Mouse (Mus musculus) embryonic facial prominence, embryonic 13.5 days (tissue): ENCODE measurements around the gene Gm7861. TPM values are rescaled to one million over a fixed set of nuclear protein-coding genes. Genes with fewer than 3 reads are reported as not detected.
"Not testable (repeated sequence)": the region's sequence is repeated elsewhere in the genome, so short reads cannot be mapped to it uniquely, and the experiment has no call there.

ENCODE experiments used
- ATAC-seq: fragments of 200-750 bp; cut with Nextera tagmentation; 2 replicates; pipeline ENCODE4 v1.8.0; 2017; ENCODE audit warnings: low read depth; ENCODE audit not compliant: insufficient number of reproducible peaks, insufficient read depth, low FRiP score, low TSS enrichment
- H3K27ac ChIP-seq: fragments of 300-500 bp; sonication (generic); 2 replicates; pipeline ENCODE4 v1.5.1; 2015; ENCODE audit warnings: moderate library complexity, mild to moderate bottlenecking, inconsistent platforms
- H3K27me3 ChIP-seq: fragments of 300-500 bp; sonication (generic); 2 replicates; pipeline ENCODE4 v1.6.1; 2015; ENCODE audit warnings: mild to moderate bottlenecking, inconsistent platforms
- H3K36me3 ChIP-seq: fragments of 300-500 bp; sonication (generic); 2 replicates; pipeline ENCODE4 v1.6.1; 2015; ENCODE audit warnings: mild to moderate bottlenecking, inconsistent platforms
- H3K4me1 ChIP-seq: fragments of 300-500 bp; sonication (generic); 2 replicates; pipeline ENCODE4 v1.6.1; 2015; ENCODE audit warnings: inconsistent platforms
- H3K4me2 ChIP-seq: fragments of 300-500 bp; sonication (generic); 2 replicates; pipeline ENCODE4 v1.6.1; 2015; ENCODE audit warnings: moderate library complexity, mild to moderate bottlenecking, inconsistent platforms
- H3K4me3 ChIP-seq: fragments of 300-500 bp; sonication (generic); 2 replicates; pipeline ENCODE4 v1.5.1; 2015; ENCODE audit warnings: mild to moderate bottlenecking, inconsistent platforms
- H3K9ac ChIP-seq: fragments of 300-500 bp; sonication (generic); 2 replicates; pipeline ENCODE4 v1.6.1; 2015; ENCODE audit warnings: mild to moderate bottlenecking, inconsistent platforms
- H3K9me3 ChIP-seq: fragments of 300-500 bp; sonication (generic); 2 replicates; pipeline ENCODE4 v1.6.1; 2016; ENCODE audit warnings: inconsistent platforms
- whole genome bisulfite sequencing: fragments of 180-500 bp; shearing (Covaris S2); methylation state at CpG from one replicate; pipeline ENCODE4 v1.1.7; 2015; ENCODE audit warnings: mixed read lengths; 5-methylcytosine and 5-hydroxymethylcytosine counted together
- polyA plus RNA-seq: library from polyadenylated mRNA; unstranded; fragments of >200 nt; fragmentation: Nextera tagmentation; extraction: Ambion mirVana; gene quantifications from 2 replicates; pipeline ENCODE4 v1.2.1, GENCODE M21; 2015

Gene Gm7861
- polyA plus RNA-seq, result not detected in 2 replicates

DNA sequence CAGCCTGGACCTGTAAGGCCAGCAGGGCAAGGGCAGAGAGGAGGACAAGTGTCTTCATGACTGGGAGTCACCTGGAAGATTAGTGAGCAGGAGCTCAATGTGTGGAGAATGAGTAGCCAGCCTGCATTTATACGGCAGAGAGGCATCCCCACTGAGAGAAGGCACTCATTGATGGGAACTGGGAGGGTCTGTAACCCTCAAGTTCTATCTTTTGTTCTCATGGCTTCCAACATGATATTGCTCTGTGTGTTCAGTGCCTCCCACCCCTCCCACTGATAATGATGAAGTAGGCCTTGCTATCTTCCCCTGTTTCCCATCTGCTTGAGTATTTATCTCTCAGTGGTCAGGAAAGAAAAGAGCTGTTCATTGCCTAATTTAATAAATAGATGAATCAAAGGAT is at the start of gene Gm7861:
Gm7861 (minus strand) TSS at position 101 of the 400 bp plus-strand sequence.
- not testable (repeated sequence) for H3K9ac ChIP-seq, H3K4me1 ChIP-seq, H3K4me3 ChIP-seq, H3K27ac ChIP-seq, H3K36me3 ChIP-seq, H3K27me3 ChIP-seq, H3K9me3 ChIP-seq, ATAC-seq, H3K4me2 ChIP-seq
- no CpG with 5 or more reads among the region's 1 CpGs for WGBS

DNA sequence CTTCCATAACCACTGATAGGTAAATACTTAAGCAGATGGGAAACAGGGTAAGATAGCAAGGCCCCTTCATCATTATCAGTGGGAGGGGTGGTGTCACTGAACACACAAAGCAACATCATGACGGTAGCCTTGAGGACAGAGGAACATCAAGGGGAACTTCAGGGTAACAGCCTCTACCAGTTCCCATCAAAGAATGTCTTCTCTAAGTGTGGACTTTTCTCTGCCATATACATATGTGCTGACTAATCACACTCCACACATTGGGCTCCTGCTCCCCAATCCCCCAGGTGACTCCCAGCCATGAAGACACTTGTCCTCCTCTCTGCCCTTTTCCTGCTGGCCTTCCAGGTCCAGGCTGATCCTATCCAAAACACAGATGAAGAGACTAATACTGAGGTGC is 23.6 kb upstream of the Gm7861 start, which contains the start of gene Defa26:
Defa26 (plus strand) TSS at position 301 of the 400 bp plus-strand sequence.
- H3K27me3 ChIP-seq, H3K9ac ChIP-seq, H3K27ac ChIP-seq, H3K4me2 ChIP-seq, ATAC-seq, H3K4me1 ChIP-seq, H3K36me3 ChIP-seq, H3K9me3 ChIP-seq, H3K4me3 ChIP-seq: not testable (repeated sequence)
- no CpG with 5 or more reads among the region's 1 CpGs for WGBS

DNA sequence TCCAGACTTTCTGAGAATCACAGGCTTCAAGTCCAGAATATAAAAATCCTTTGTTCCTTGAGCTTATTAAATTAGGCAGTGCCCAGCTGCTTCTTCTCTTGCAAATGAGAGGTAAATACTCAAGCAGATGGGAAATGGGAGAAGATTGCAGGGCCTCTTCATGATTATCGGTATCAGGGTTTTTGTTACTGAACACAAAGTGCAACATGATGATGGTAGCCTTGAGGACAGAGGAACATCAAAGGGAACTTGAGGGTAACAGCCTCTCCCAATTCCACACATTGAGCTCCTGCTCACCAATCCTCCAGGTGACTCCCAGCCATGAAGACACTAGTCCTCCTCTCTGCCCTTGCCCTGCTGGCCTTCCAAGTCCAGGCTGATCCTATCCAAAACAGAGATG is 11.6 kb downstream of the Gm7861 start, which contains the start of gene Defa28:
Defa28 (plus strand) TSS at position 301 of the 400 bp plus-strand sequence.
- H3K9ac ChIP-seq, H3K36me3 ChIP-seq, H3K9me3 ChIP-seq, H3K27ac ChIP-seq, H3K27me3 ChIP-seq, H3K4me3 ChIP-seq, H3K4me2 ChIP-seq, H3K4me1 ChIP-seq, ATAC-seq: not testable (repeated sequence)
- no CpG with 5 or more reads among the region's 1 CpGs for WGBS

DNA sequence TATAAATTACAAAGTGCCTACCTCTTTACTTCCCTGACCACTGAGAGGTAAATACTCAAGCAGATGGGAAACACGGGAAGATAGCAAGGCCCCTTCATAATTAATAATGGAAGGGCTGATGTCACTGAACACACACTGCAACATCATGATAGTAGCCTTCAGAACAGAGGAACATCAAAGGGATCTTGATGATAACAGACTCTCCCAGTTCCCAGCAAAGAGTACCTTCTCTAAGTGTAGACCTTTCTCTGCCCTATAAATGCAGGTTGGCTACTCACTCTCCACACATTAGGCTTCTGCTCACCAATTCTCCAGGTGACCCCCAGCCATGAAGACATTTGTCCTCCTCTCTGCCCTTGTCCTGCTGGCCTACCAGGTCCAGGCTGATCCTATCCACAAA is 29.2 kb downstream of the Gm7861 start, which contains the start of gene Defa37:
Defa37 (plus strand) TSS at position 301 of the 400 bp plus-strand sequence.
- no CpG with 5 or more reads among the region's 1 CpGs for WGBS
- H3K4me1 ChIP-seq, H3K4me2 ChIP-seq: not testable (repeated sequence)

More for the DNA sequence above, 29.2 kb downstream of the Gm7861 start, which contains the start of gene Defa37:
- not testable (repeated sequence) for H3K27me3 ChIP-seq, H3K9ac ChIP-seq, H3K9me3 ChIP-seq, H3K27ac ChIP-seq, ATAC-seq, H3K4me3 ChIP-seq, H3K36me3 ChIP-seq

Other genes starting within 250 kb of the Gm7861 start
- 2.1 TPM in 1 of 2 replicates, not detected in the other for gene Defa2, start 216.0 kb downstream of the Gm7861 start, polyA plus RNA-seq
- gene Defa33, start 202.7 kb downstream of the Gm7861 start, polyA plus RNA-seq, result 1.1 TPM in 1 of 2 replicates, not detected in the other
- gene Defa36, start 167.1 kb downstream of the Gm7861 start, polyA plus RNA-seq, result not detected in 2 replicates
- gene Gm7849, start 137.9 kb downstream of the Gm7861 start, polyA plus RNA-seq, result 0.83 TPM in 1 of 2 replicates, not detected in the other
- gene Defa20, start 85.2 kb downstream of the Gm7861 start, polyA plus RNA-seq, result not detected in 2 replicates
- gene Defa32, start 65.5 kb downstream of the Gm7861 start, polyA plus RNA-seq, result not detected in 2 replicates
- 1.3 TPM in 1 of 2 replicates, not detected in the other for gene Defa37, start 29.1 kb downstream of the Gm7861 start, polyA plus RNA-seq
- gene Defa28, start 11.5 kb downstream of the Gm7861 start, polyA plus RNA-seq, result not detected in 2 replicates
- not detected in 2 replicates for gene Defa26, start 23.7 kb upstream of the Gm7861 start, polyA plus RNA-seq
- gene Defa17, start 61.3 kb upstream of the Gm7861 start, polyA plus RNA-seq, result not detected in 2 replicates
- not detected in 2 replicates for gene Defa34, start 71.3 kb upstream of the Gm7861 start, polyA plus RNA-seq
- not detected in 2 replicates for gene AY761184, start 109.1 kb upstream of the Gm7861 start, polyA plus RNA-seq
- gene Defa24, start 140.0 kb upstream of the Gm7861 start, polyA plus RNA-seq, result 2.5 TPM in 1 of 2 replicates, not detected in the other
- not detected in 2 replicates for gene Defb50, start 229.0 kb upstream of the Gm7861 start, polyA plus RNA-seq
- not detected in 2 replicates for gene Defb2, start 245.4 kb upstream of the Gm7861 start, polyA plus RNA-seq